Mouse (Mus musculus) splenic B cell, adult 2 months (primary cell): Measurements from ENCODE around the gene Zdhhc14.
A peak's percentile ranks its signal among the peaks of the same experiment; 100 is the strongest.

Experiments
- DNase-seq: peaks from one replicate; pipeline ENCODE4 v3.0.0-alpha.2; 2011; ENCODE audit warnings: low read depth, low spot score
- H3K27me3 ChIP-seq: 2 replicates; pipeline ENCODE4 v1.6.1; 2012; ENCODE audit warnings: mild to moderate bottlenecking, low read length, moderate library complexity, mixed read lengths; ENCODE audit not compliant: control insufficient read depth, poor library complexity, insufficient read depth, severe bottlenecking
- H3K36me3 ChIP-seq: 2 replicates; pipeline ENCODE4 v1.6.1; 2012; ENCODE audit warnings: mild to moderate bottlenecking, low read length, moderate library complexity, mixed read lengths; ENCODE audit not compliant: control insufficient read depth, poor library complexity, insufficient read depth, severe bottlenecking

Zdhhc14 gene

DNA sequence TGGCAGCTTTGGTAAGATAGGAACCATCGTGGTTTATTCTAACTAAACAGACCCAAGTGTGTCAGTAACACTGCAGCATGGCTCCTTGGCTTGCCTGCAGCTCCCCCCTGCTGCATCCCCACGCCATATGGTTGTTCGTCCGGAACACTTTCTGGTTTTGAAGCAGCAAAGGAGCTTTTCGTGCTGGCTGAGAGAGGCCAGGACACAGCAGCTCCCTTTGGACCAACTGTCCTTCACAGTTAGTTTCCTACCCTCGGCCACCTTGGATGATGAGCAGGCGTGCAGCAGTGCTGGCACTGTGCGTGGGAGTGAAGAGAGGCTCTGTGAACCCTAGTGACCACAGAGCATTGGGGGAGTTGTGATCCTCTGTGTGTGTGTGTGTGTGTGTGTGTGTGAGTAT is 64.2 kb downstream of the Zdhhc14 start:
- no peak for DNase-seq
- no peaks in the 10 kb centered on the region for H3K36me3 ChIP-seq
- no peaks in the 10 kb centered on the region for H3K27me3 ChIP-seq

- Histone ChIP-seq H3K36me3 (no peaks in the 10 kb centered on the region), H3K27me3 (no peaks in the 10 kb centered on the region)
- no peak for DNase-seq
Measured at GRCm38 (mm10) chr17:5560212-5560611, 67.9 kb downstream of the Zdhhc14 start.

- no peaks in the 10 kb centered on the region for H3K36me3 ChIP-seq
- H3K27me3 ChIP-seq, result no peaks in the 10 kb centered on the region
- no peak for DNase-seq
Measured at GRCm38 (mm10) chr17:5563108-5563507, 70.8 kb downstream of the Zdhhc14 start.

GRCm38 (mm10) chr17:5566006-5566405 is 73.6 kb downstream of the Zdhhc14 start:
- Histone ChIP-seq H3K27me3 (no peaks in the 10 kb centered on the region), H3K36me3 (no peaks in the 10 kb centered on the region)
- no peak for DNase-seq

GRCm38 (mm10) chr17:5567943-5568342 is 75.6 kb downstream of the Zdhhc14 start:
- DNase-seq, result no peak
- H3K36me3 ChIP-seq, result no peaks in the 10 kb centered on the region
- H3K27me3 ChIP-seq, result no peaks in the 10 kb centered on the region

DNA sequence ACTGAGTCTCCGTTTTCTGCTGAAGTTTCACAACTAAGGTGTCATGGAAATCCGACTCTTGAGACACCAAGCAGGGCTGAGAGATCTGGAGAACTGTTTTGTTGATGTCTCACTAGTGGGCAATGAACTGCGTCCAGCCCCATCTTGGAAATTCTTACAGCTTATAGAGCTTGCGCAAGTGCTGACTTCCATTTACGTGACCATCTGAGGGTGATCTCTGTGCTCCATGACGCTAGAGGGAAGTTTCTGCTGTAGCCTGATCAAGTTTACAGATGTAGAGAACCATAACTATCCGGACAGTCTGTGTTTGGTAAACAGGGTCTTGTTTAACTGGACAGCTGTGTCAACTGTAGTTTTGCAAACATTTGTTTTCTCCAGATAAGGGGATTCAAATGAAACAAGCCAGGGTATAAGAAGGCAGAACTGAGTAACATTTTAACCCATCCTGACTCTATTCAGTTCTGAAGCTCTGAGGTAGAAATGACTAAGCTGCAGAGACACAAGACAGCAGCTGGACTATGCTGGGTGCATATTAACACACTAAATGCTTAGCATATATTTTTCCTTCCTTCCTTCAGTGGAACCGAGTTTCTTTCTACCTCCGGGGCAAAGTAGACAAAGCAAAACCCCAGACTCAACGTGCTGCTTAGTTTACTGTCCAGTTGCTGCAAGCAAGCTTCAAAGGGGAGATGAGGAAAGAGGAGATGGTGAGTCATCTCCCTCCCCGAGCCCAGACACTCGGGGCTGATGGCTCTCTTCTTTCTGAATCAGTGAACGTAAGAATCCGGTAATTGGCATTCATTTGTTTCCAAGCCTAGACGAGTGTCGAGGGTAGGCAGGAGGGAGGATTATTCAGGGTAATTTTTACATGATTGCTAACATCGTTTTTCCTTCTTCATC is 77.0 kb downstream of the Zdhhc14 start:
- DNase-seq, result no peak
- Histone ChIP-seq H3K27me3 (no peaks in the 10 kb centered on the region), H3K36me3 (no peaks in the 10 kb centered on the region)

- DNase-seq, result no peak
- Histone ChIP-seq H3K27me3 (no peaks in the 10 kb centered on the region), H3K36me3 (no peaks in the 10 kb centered on the region)
Measured at GRCm38 (mm10) chr17:5572096-5572730, 79.9 kb downstream of the Zdhhc14 start.

DNA sequence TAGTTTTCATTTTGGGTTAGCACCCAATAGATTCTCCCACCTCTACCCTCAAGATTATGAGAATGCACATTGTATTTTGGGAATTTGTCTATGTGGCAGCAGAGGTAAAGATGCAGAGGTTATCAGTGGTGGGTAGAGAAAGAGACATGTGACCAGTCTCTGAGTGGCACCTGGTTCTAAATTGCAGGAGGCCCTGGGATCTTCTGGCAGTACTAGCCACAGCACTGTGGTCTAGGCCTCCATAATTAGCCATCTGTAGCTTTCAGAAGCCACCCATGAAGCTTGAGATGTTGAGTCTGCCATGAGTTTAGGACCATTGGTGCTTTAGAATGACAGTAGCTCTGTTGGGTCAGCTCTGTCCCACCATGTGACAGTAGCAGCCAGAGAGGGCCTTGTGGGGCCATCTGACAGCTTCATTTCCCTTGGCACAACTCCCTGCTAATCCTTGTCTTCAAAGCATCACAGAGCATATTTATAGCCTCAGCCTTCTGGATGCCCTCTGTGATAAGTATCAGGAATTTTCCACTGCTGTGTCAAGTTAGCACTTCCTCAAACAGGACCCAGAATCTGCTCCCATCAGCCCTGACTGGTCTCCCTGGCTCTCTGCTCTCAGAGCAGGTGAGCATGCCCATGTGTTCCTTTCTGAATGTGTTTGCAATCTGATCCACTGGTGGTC is 80.5 kb downstream of the Zdhhc14 start:
- no peaks in the 10 kb centered on the region for H3K36me3 ChIP-seq
- no peaks in the 10 kb centered on the region for H3K27me3 ChIP-seq
- DNase-seq, result peak; percentile 8

- no peaks in the 10 kb centered on the region for H3K36me3 ChIP-seq
- no peaks in the 10 kb centered on the region for H3K27me3 ChIP-seq
- DNase-seq, result peak; percentile 47
Measured at GRCm38 (mm10) chr17:5574672-5575071, 82.3 kb downstream of the Zdhhc14 start.

- no peaks in the 10 kb centered on the region for H3K36me3 ChIP-seq
Measured at GRCm38 (mm10) chr17:5575518-5575917, 83.2 kb downstream of the Zdhhc14 start.

DNA sequence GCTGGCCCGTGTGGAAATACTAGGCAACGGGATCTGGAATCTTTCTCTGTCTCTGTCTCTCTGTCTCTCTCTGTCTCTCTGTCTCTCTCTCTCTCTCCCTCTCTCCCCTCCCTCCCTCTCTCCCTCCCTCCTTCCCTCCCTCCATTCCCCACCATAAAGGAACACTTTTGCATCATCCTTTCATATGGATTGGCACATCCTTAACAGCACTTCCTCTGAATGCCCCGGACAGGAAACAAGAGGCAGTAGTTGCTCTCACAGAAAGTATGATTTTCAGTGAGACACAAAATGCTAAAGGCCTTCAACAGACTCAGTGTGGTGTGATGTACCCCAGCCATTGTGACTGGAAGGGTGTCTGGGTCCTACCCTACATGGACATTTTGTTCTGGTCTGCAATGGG is 89.9 kb downstream of the Zdhhc14 start:
- H3K36me3 ChIP-seq, result no peaks in the 10 kb centered on the region
- H3K27me3 ChIP-seq, result no peaks in the 10 kb centered on the region
- no peak for DNase-seq

More at GRCm38 (mm10) chr17:5575518-5575917, 83.2 kb downstream of the Zdhhc14 start:
- H3K27me3 ChIP-seq, result no peaks in the 10 kb centered on the region
- no peak for DNase-seq

GRCm38 (mm10) chr17:5582937-5583336 is 90.6 kb downstream of the Zdhhc14 start:
- Histone ChIP-seq H3K27me3 (no peaks in the 10 kb centered on the region), H3K36me3 (no peaks in the 10 kb centered on the region)
- DNase-seq, result no peak

DNA sequence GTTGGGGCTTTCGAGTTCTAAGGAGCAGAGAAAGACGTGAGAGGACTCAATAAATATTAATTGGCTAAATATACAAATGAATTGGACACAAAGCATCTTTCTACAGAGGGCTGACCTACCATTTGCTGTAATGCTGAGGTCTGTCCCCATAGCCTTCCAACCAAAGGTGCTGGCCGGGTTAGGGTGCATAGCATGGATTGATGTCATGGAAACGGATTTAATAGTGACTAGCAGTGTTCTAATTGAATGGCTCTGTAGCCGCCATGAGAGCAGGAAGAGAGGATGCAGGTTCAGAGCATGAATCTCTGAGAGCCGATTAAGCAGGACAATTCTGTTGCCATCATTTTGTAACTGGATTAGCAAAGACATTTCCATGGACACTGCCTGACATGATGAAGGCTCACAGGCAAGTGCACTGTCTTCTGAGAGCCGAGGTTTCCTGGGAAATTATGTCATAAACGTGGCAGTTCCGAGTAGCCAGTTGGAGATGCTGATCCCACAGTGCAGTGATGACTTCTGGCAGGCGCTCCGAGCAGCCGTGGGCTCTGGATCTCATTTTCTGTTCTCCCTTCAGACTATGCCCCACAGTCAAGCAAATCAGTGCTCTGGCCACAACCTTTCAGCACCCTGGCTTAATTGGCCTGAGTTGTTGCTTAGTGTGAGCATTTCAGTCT is 91.3 kb downstream of the Zdhhc14 start:
- H3K27me3 ChIP-seq, result no peaks in the 10 kb centered on the region
- no peak for DNase-seq
- H3K36me3 ChIP-seq, result no peaks in the 10 kb centered on the region

GRCm38 (mm10) chr17:5591604-5592209 is 99.3 kb downstream of the Zdhhc14 start:
- DNase-seq, result no peak
- Histone ChIP-seq H3K27me3 (no peaks in the 10 kb centered on the region), H3K36me3 (no peaks in the 10 kb centered on the region)
